ENCODE assay signal across 8 mouse cellular contexts in the genomic region with DNA sequence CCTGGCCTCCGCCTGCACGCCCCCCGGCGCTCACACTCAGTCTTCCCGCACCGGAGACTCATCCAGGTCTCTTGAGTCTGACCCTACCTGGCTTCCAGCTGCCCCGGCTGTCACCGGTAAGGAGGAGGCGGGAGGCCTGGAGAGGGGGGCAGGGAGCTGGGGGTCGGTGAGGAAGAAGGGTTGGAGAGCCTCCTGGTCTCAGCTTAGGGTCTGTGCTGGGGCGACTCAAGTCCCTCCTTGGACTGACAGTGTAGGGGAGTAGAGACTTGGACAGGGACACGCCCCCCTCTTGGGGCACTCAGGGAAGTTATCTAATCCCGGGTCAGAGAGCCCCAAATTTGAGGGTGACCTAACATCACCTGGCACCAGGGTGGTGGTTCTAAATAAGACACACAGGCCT. TPM values are rescaled to one million over a fixed set of nuclear protein-coding genes. Genes with fewer than 3 reads are reported as not detected.
DNase-seq lines count a peak whose midpoint lies in the region; ATAC-seq and TF ChIP-seq lines count a peak whose summit lies in the region.

No protein-coding gene starts in this region.

- H3K4me2 ChIP-seq in kidney, postnatal 0 days (ENCODE audit: low read length): peak overlapping the region; percentile 97
- peak overlapping the region; percentile 85 for H3K4me2 ChIP-seq in embryonic facial prominence, embryonic 11.5 days (ENCODE audit: low read depth, low read length)
- peak overlapping the region; percentile 95 for H3K4me2 ChIP-seq in intestine, embryonic 15.5 days (replicated peaks)
- H3K4me2 ChIP-seq in midbrain, embryonic 15.5 days: peak overlapping the region; percentile 98

- peak overlapping the region; percentile 80 for H3K27ac ChIP-seq in kidney, postnatal 0 days
- peak overlapping the region; percentile 43; the same call in 1 of the 2 replicates for H3K27ac ChIP-seq in embryonic facial prominence, embryonic 11.5 days (replicated peaks; ENCODE audit: low read depth, low read length)
- H3K27ac ChIP-seq in intestine, embryonic 15.5 days: peak overlapping the region; percentile 75
- H3K27ac ChIP-seq in midbrain, embryonic 15.5 days: peak overlapping the region; percentile 90

- 3% methylated on average over 13 of the region's 13 CpGs for WGBS in kidney, postnatal 0 days
- 8% methylated on average over 13 of the region's 13 CpGs for WGBS in embryonic facial prominence, embryonic 11.5 days
- 5% methylated on average over 13 of the region's 13 CpGs for whole genome bisulfite sequencing in intestine, embryonic 15.5 days
- WGBS in midbrain, embryonic 15.5 days: 11% methylated on average over 13 of the region's 13 CpGs

- H3K36me3 ChIP-seq in kidney, postnatal 0 days (ENCODE audit: insufficient read depth, low read length): peaks cover 14% of the 10 kb centered on the region
- H3K36me3 ChIP-seq in embryonic facial prominence, embryonic 11.5 days (replicated peaks; ENCODE audit: control insufficient read depth, insufficient read depth, low read depth, low read length): peaks cover 4% of the 10 kb centered on the region; the same call in 1 of the 2 replicates
- H3K36me3 ChIP-seq in intestine, embryonic 15.5 days: peaks cover 15% of the 10 kb centered on the region
- H3K36me3 ChIP-seq in midbrain, embryonic 15.5 days (replicated peaks): 0 out of 2 replicates have a peak, but pooled peaks cover 5% of the 10 kb centered on the region

- no peaks in the 10 kb centered on the region for H3K9me3 ChIP-seq in kidney, postnatal 0 days (replicated peaks; ENCODE audit: low read length)
- H3K9me3 ChIP-seq in embryonic facial prominence, embryonic 11.5 days (replicated peaks; ENCODE audit: control insufficient read depth, low read length): no peaks in the 10 kb centered on the region
- H3K9me3 ChIP-seq in intestine, embryonic 15.5 days: no peaks in the 10 kb centered on the region
- H3K9me3 ChIP-seq in midbrain, embryonic 15.5 days: no peaks in the 10 kb centered on the region

- peak overlapping the region; percentile 82 for H3K4me3 ChIP-seq in kidney, postnatal 0 days (replicated peaks; ENCODE audit: low read depth, low read length)
- H3K4me3 ChIP-seq in embryonic facial prominence, embryonic 11.5 days (ENCODE audit: low read depth, low read length): peak overlapping the region; percentile 51
- H3K4me3 ChIP-seq in intestine, embryonic 15.5 days (replicated peaks): peak overlapping the region; percentile 68
- peak overlapping the region; percentile 91 for H3K4me3 ChIP-seq in midbrain, embryonic 15.5 days

- peaks cover 15% of the 10 kb centered on the region for H3K4me1 ChIP-seq in kidney, postnatal 0 days (replicated peaks; ENCODE audit: insufficient read depth, low read length)
- peaks cover 4% of the 10 kb centered on the region; the same call in 1 of the 2 replicates for H3K4me1 ChIP-seq in embryonic facial prominence, embryonic 11.5 days (ENCODE audit: control insufficient read depth, insufficient read depth, low read length)
- H3K4me1 ChIP-seq in intestine, embryonic 15.5 days (replicated peaks): peaks cover 29% of the 10 kb centered on the region
- H3K4me1 ChIP-seq in midbrain, embryonic 15.5 days: peaks cover 34% of the 10 kb centered on the region

- H3K27me3 ChIP-seq in kidney, postnatal 0 days (ENCODE audit: insufficient read depth, low read length): no peaks in the 10 kb centered on the region
- H3K27me3 ChIP-seq in embryonic facial prominence, embryonic 11.5 days (ENCODE audit: control insufficient read depth, insufficient read depth, low read length): no peaks in the 10 kb centered on the region
- no peaks in the 10 kb centered on the region for H3K27me3 ChIP-seq in intestine, embryonic 15.5 days (replicated peaks)
- H3K27me3 ChIP-seq in midbrain, embryonic 15.5 days (replicated peaks): no peaks in the 10 kb centered on the region

- ATAC-seq in kidney, postnatal 0 days (replicated peaks; ENCODE audit: low FRiP score, low read depth): peak; percentile 5; the same call in 1 of the 2 replicates
- peak; percentile 27 for ATAC-seq in embryonic facial prominence, embryonic 11.5 days (replicated peaks; ENCODE audit: insufficient number of reproducible peaks, low FRiP score, low TSS enrichment, low read depth)
- peak; percentile 27; the same call in 1 of the 2 replicates for ATAC-seq in intestine, embryonic 15.5 days
- ATAC-seq in midbrain, embryonic 15.5 days (replicated peaks): peak; percentile 30

- TF ChIP-seq CTCF in kidney, postnatal 0 days (IDR thresholded peaks at IDR 0.05; ENCODE audit: low read depth): no peak

- no peak for DNase-seq in kidney, postnatal 0 days (ENCODE audit: low spot score)
- DNase-seq in kidney, postnatal 10 days: no peak
- DNase-seq in embryonic facial prominence, embryonic 11.5 days (ENCODE audit: low spot score): no peak
- DNase-seq in adrenal gland, adult 2 months: no peak
- no peak for DNase-seq in cerebellum, postnatal 25 days
- DNase-seq in layer of hippocampus, postnatal 10 days (ENCODE audit: low spot score in 2 of 2): no peak

- H3K9ac ChIP-seq in kidney, postnatal 0 days (ENCODE audit: low read depth, low read length): peak overlapping the region; percentile 78
- H3K9ac ChIP-seq in embryonic facial prominence, embryonic 11.5 days (replicated peaks; ENCODE audit: low read length): peak overlapping the region; percentile 65
- peak overlapping the region; percentile 77 for H3K9ac ChIP-seq in intestine, embryonic 15.5 days
- H3K9ac ChIP-seq in midbrain, embryonic 15.5 days: peak overlapping the region; percentile 94

RNA-seq across cellular contexts. Expression of gene Phf1, which starts 0.6 kb away (rescaled TPM):
- polyA plus RNA-seq in kidney, postnatal 0 days (2015; fragmentation: Nextera tagmentation; extraction: Ambion mirVana): 8.8 and 9.8 TPM in 2 replicates
- 3.7 TPM in 2 replicates for polyA plus RNA-seq in embryonic facial prominence, embryonic 11.5 days (2014; fragmentation: Nextera tagmentation; extraction: Ambion mirVana)
- polyA plus RNA-seq in intestine, embryonic 15.5 days (2015; fragmentation: Nextera tagmentation; extraction: Ambion mirVana): 6.6 and 6.9 TPM in 2 replicates
- polyA plus RNA-seq in midbrain, embryonic 15.5 days (2015; fragmentation: Nextera tagmentation; extraction: Ambion mirVana): 27.2 and 29.5 TPM in 2 replicates
- 10 to 100 TPM; 35.2 to 36.4 TPM for total RNA-seq in adrenal gland, adult 2 months (2021)
- polyA plus RNA-seq in adrenal gland, adult 2 months (2012; rRNA removed): 202 and 271 TPM in 2 replicates
- total RNA-seq in layer of hippocampus, postnatal 10 days (2021): 10 to 100 TPM; 23.0 to 23.9 TPM

RNA-seq across cellular contexts. Expression of gene Cuta, which starts 6.0 kb away (rescaled TPM):
- 226 and 227 TPM in 2 replicates for polyA plus RNA-seq in kidney, postnatal 0 days (2015; fragmentation: Nextera tagmentation; extraction: Ambion mirVana)
- polyA plus RNA-seq in embryonic facial prominence, embryonic 11.5 days (2014; fragmentation: Nextera tagmentation; extraction: Ambion mirVana): 153 and 163 TPM in 2 replicates
- polyA plus RNA-seq in intestine, embryonic 15.5 days (2015; fragmentation: Nextera tagmentation; extraction: Ambion mirVana): 246 and 261 TPM in 2 replicates
- 127 and 131 TPM in 2 replicates for polyA plus RNA-seq in midbrain, embryonic 15.5 days (2015; fragmentation: Nextera tagmentation; extraction: Ambion mirVana)
- 100 to 1,000 TPM; 145 to 164 TPM for total RNA-seq in adrenal gland, adult 2 months (2021)
- 378 and 381 TPM in 2 replicates for polyA plus RNA-seq in adrenal gland, adult 2 months (2012; rRNA removed)
- 100 to 1,000 TPM; 106 to 112 TPM for total RNA-seq in layer of hippocampus, postnatal 10 days (2021)

RNA-seq across cellular contexts. Expression of gene Syngap1, which starts 7.6 kb away (rescaled TPM):
- 0.78 and 0.99 TPM in 2 replicates for polyA plus RNA-seq in kidney, postnatal 0 days (2015; fragmentation: Nextera tagmentation; extraction: Ambion mirVana)
- polyA plus RNA-seq in embryonic facial prominence, embryonic 11.5 days (2014; fragmentation: Nextera tagmentation; extraction: Ambion mirVana): 2.3 and 2.8 TPM in 2 replicates
- polyA plus RNA-seq in intestine, embryonic 15.5 days (2015; fragmentation: Nextera tagmentation; extraction: Ambion mirVana): 1.2 and 1.6 TPM in 2 replicates
- polyA plus RNA-seq in midbrain, embryonic 15.5 days (2015; fragmentation: Nextera tagmentation; extraction: Ambion mirVana): 6.0 and 7.3 TPM in 2 replicates
- 10 to 100 TPM; 14.3 to 21.8 TPM for total RNA-seq in adrenal gland, adult 2 months (2021)
- polyA plus RNA-seq in adrenal gland, adult 2 months (2012; rRNA removed): 51.6 and 56.0 TPM in 2 replicates
- 100 to 1,000 TPM; 450 to 479 TPM for total RNA-seq in layer of hippocampus, postnatal 10 days (2021)

RNA-seq across cellular contexts. Expression of gene Kifc5b, which starts 16.5 kb away (rescaled TPM):
- polyA plus RNA-seq in kidney, postnatal 0 days (2015; fragmentation: Nextera tagmentation; extraction: Ambion mirVana): 1.3 and 1.8 TPM in 2 replicates
- polyA plus RNA-seq in embryonic facial prominence, embryonic 11.5 days (2014; fragmentation: Nextera tagmentation; extraction: Ambion mirVana): 3.9 and 5.6 TPM in 2 replicates
- polyA plus RNA-seq in intestine, embryonic 15.5 days (2015; fragmentation: Nextera tagmentation; extraction: Ambion mirVana): 5.1 and 6.5 TPM in 2 replicates
- polyA plus RNA-seq in midbrain, embryonic 15.5 days (2015; fragmentation: Nextera tagmentation; extraction: Ambion mirVana): 3.3 and 3.5 TPM in 2 replicates
- 1 to 10 TPM; 1.0 to 1.3 TPM for total RNA-seq in adrenal gland, adult 2 months (2021)
- polyA plus RNA-seq in adrenal gland, adult 2 months (2012; rRNA removed): 1.2 and 2.1 TPM in 2 replicates
- total RNA-seq in layer of hippocampus, postnatal 10 days (2021): 1 to 10 TPM; 4.0 to 5.8 TPM

RNA-seq across cellular contexts. Expression of gene Zbtb9, which starts 39.5 kb away (rescaled TPM):
- polyA plus RNA-seq in kidney, postnatal 0 days (2015; fragmentation: Nextera tagmentation; extraction: Ambion mirVana): 11.1 and 12.1 TPM in 2 replicates
- polyA plus RNA-seq in embryonic facial prominence, embryonic 11.5 days (2014; fragmentation: Nextera tagmentation; extraction: Ambion mirVana): 10.1 and 11.9 TPM in 2 replicates
- polyA plus RNA-seq in intestine, embryonic 15.5 days (2015; fragmentation: Nextera tagmentation; extraction: Ambion mirVana): 14.0 and 14.2 TPM in 2 replicates
- 15.4 and 16.9 TPM in 2 replicates for polyA plus RNA-seq in midbrain, embryonic 15.5 days (2015; fragmentation: Nextera tagmentation; extraction: Ambion mirVana)
- total RNA-seq in adrenal gland, adult 2 months (2021): 1 to 10 TPM; 4.6 to 8.7 TPM
- 6.9 and 7.1 TPM in 2 replicates for polyA plus RNA-seq in adrenal gland, adult 2 months (2012; rRNA removed)
- total RNA-seq in layer of hippocampus, postnatal 10 days (2021): 10 to 100 TPM; 11.8 to 14.0 TPM
